Mouse (Mus musculus): Measurements from ENCODE around the gene Nab2.
A peak's percentile ranks its signal among the peaks of the same experiment; 100 is the strongest.

Nab2 gene

GRCm38 (mm10) chr10:127642772-127643552 is 25.4 kb downstream of the Nab2 start, which contains the start of gene Stat6:
Stat6 (plus strand) TSS chr10:127642986.
- peak; percentile 88 for DNase-seq

DNA sequence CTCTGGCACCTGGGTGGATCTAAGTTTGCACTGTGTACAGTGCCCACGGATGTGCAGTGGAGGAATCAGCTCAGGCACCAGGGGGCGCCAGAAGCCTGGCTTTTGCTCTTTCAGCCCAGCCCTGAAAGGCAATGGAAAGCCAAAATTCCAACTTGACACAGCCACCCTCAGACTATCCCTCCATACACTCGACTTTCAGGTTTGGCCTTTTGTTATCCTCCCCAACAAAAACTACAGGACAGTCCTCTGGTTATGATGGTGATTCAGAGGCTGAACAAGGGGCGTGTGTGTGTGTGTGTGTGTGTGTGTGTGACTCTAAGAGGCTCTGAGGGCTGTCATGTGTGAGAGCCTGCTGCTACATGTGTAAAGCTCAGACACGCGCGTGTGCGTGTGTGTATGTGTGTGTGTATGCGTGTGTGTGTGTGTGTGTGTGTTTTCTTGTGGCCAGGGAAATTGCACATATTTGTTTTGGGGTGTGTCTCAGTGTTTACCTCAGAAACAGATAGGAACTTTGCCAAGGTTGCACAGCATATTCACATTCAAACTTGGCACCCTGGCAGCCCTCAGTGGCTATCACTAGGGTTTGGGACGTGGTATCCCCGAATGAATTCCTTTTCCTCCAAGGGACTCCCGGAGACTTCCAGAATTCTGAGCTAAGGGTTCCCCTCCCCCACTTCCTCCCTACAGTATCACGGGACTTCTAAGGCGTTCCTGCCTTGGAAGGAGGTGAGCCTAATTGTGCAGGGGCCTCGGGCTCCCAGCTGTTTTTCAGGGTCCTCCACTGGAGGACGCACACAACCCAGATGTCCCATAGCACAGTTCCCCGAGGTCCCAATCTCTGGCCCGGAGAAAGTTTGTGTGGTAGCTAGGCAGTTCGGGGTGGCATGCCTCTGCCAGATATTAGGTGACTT is 26.3 kb downstream of the Nab2 start:
- DNase-seq: peak; percentile 97

GRCm38 (mm10) chr10:127640421-127640820 is 27.9 kb downstream of the Nab2 start:
- DNase-seq: no peak

DNA sequence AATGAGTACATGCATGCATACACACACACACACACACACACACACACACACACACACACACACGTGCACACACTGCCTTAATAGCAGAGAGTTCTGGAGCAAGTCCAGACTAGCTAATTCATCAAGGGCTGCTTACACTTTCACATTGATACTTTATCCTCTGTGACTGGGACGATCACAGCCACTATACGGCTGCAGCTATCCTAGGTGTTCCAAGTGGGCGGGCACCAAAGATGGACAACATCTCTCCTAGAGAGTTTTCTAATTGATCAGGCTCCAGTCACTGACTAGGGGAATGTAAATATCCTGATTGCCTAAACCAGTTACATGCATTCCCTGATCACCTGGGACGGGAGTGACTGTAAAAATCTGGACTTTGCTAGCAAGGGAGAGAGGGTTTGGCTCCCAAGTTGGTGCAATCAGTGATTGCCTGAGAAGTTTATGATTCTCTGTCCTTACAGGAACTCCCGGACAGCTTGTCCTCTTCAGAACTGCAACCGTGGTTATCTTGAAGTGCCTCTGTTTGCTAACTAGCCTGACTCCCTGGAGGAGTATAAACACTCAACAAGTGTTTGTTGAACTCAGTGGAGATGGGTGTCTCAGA is 35.6 kb downstream of the Nab2 start:
- DNase-seq: no peak

GRCm38 (mm10) chr10:127631261-127632214 is 36.8 kb downstream of the Nab2 start:
- DNase-seq: peak; percentile 41

DNA sequence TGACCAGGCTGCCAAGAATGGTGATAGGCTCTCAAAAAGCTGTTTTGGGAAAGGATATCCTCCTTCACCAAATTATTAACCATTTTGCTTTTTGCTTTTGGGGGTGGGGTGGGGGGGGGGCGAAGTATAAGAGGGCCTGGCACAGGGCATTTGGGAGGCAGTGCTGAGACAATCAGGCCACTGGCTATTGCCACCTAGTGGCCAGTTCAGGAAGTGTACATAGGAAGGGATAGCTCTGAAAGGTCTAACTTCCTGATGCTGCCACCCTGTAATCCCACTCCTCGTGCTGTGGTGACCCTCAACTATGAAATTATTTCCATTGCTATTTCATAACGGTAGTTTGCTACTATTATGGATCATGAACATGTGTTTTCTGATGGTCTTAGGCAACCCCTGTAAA is 41.9 kb downstream of the Nab2 start:
- no peak for DNase-seq

- no peak for DNase-seq
Measured at GRCm38 (mm10) chr10:127623439-127624216, 44.7 kb downstream of the Nab2 start.

GRCm38 (mm10) chr10:127622661-127623060 is 45.7 kb downstream of the Nab2 start:
- no peak for DNase-seq

DNA sequence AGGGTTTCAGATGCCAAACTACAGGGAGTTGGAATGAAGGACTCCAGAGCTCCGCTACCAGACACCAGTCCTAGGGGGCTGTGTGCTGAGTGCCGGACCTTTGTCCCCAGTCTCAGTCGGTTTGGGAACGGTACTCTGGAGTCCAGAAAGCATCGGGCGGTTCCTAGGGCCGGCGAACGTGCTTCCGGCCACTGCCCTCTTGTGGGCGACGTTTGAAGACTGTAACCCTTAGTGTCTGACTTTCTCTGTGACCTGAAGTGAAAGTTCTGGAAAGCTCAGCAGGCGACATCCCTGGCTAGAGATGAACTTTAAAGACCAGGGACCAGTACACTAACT is 46.3 kb downstream of the Nab2 start:
- peak; percentile 86 for DNase-seq

- DNase-seq: peak; percentile 93
Measured at GRCm38 (mm10) chr10:127621191-127622056, 46.9 kb downstream of the Nab2 start.

DNA sequence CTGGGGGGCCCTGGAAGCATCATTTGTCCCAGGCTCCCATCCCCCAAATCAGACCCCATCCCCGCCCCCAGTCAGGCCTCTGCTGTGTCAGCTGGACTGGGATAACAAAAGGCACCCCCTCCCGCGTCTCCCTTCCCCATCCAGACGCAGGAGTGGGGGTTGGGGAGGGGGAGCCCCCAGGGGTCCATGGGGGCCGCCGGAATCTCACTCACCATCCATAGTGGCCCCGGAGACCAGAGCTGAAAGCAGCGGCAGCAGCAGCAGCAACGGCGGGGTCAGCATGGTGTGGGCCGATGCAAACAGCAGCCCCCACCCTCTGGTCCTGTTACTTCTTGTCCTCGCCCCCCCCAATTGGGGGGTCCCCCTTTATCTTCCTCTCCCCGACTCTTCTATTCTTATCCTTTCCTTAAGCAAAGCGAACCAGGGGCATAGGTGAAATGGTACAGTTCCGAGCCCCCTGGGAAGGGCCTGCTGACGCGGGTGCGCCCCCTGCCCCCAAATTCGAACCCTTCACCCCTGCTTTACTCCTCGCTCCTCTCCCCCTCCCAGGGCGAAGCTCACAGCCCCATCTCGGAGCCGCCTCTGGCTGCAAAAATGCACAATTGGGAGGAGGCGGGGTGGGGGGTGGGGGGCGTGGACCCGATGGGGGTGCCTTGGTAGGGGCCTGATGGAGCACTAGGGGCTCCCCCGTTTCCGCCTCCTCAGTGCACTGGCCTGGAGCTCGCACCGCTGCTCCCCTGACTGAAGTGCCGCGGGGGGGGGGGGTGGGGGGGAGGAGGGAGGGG is 47.8 kb downstream of the Nab2 start, which contains the start of gene Lrp1:
Gene Lrp1, minus strand, starts transcription at position 743 of the 785 bp plus-strand sequence.
- peak; percentile 70 for DNase-seq

DNA sequence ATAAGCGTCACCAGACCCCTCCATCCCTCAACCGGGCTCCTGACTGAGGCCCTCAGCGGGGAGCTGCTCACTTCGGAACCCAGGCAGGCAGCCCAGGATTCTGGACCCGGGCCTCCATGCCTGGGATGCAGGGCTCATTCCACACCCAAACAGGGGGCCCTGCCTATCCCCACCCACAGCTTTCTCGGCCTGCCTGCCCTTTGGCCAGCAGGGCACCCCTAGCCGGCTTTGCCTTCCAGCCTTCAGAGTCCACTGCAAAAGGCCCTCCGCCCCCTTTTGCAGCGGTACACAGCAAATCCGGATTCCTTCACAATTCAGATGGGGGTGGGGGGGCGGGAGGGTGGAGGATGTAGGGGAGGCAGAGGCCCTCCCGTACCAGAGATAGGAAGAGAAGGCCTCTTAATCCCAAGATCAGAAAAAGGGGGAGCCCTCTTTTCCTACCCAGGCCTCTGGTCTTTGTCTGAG is 48.4 kb downstream of the Nab2 start:
- DNase-seq: peak; percentile 65

DNA sequence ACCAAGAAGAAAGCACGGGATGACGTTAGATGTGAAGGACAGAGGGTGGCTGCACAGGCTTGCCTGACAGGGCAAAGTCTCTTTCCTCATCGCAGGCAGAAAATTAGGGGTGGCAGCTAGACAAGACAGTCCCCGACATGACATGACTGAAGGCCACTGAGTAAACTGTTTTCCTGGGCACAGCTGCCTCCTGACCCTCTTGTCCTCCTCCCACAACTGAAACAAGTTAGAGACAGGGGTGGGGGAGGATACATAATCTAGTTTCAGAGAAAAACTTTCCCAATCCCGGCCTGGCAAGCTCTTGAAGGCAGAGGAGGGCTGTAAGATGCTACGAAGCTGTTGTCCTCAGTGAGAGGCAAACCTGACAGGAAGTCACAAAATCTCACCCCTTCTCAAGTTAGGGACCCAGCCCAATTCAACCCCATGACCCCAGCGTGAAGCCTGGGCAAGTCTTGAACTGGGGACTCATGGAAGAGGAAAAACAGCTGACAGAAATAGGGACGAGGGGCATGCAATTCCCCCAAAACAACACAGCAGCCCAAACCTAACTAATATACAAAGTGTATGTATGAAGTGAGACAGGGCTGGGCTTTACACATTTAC is 49.1 kb downstream of the Nab2 start:
- DNase-seq: no peak

DNA sequence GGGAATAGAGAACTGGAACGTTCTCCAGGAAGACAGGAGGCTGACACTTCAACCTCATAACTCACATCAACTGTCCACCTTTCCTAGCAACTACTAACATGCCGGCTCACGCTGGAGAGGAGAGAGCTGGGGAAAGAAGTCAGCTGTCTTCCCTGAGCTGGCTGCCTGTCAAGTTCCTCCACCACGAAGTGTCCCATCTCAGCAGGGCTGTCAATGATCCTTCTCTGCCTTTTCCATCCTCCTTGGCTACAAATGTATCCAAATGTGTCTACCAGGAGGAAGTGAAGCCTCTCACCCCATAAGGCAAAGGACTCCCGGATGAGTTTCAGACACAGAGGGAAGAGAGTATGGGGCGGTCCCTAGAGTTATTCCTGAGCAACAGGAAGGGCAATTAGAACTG is 50.2 kb downstream of the Nab2 start:
- no peak for DNase-seq

GRCm38 (mm10) chr10:127617294-127617693 is 51.1 kb downstream of the Nab2 start:
- no peak for DNase-seq

DNA sequence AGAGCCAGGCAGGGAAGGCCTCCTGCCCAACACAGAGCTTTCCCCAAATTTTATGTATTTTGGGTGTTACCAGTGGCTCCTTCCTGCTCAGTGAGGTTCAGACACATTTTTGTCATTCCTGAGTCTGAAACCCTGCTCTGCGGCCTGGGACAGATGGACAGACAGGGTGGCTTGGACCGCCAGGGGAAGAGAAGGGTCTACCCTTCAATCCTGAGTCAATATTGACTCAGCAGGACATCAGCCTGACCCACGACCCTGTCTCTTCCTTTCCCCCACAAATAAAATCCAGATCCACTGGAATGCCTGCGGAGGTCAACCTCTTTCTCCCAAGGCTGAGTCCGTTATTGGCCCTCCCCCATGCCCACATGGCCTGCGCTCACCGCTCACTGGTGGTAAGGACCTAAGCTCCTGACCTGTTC is 52.1 kb downstream of the Nab2 start:
- no peak for DNase-seq

DNA sequence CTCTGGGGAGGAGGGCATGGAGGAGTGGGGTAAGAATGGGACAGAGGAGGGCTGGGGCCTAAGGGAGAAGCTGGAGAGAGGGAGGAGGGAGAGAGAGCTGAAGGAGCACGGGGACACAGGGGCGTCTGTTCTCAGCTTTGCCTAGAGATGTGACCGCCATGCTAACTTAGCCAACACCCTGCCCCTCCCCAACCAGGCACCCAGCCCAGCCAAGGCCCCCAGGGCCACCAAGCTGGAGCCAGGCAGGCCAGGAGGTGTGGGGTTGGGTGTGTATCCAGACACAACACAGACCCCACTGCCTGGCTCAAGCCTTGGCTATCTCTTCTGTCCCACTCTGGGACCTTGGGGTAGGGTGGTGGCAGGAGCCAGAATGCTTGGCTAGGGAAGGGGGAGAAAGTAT is 52.8 kb downstream of the Nab2 start:
- no peak for DNase-seq

DNA sequence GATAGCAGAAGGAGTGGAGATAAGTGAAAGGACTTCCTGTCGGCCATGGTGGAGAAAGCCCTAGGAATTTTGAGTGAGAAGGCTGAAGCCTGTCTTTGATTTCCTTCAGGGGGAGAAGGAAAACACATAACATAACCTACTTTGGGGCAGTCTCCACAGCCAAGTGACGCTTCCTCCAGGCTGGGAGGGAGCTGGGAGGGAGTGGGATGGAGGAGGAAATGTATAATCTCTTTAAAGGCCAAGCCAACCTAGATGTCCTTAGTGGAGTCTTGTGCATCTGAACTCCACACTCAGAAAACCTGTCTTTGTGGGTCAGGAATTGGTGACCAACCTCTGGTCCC is 53.4 kb downstream of the Nab2 start:
- no peak for DNase-seq
